Mouse (Mus musculus): ENCODE measurements around the gene Ccl27b.
"Not testable (repeated sequence)": the region's sequence is repeated elsewhere in the genome, so short reads cannot be mapped to it uniquely, and the experiment has no call there.

GRCm38 (mm10) chr4:42661793-42662192, 6.7 kb downstream of the Ccl27b start, which contains the start of gene Il11ra2:
- TF ChIP-seq CTCF (IDR thresholded peaks at IDR 0.05; ENCODE audit: control insufficient read depth, insufficient read depth, insufficient read length); USF1 (IDR thresholded peaks at IDR 0.05; ENCODE audit: low read depth): not testable (repeated sequence)

Measured in C2C12 (cell line).